Mouse (Mus musculus): ENCODE results near the gene Rnh1. TPM values are rescaled to one million over a fixed set of nuclear protein-coding genes. Genes with fewer than 3 reads are reported as not detected.

Gene Rnh1
- polyA plus RNA-seq, 1 experiment, result 38.8 TPM

GRCm38 (mm10) chr7:141122689-141123516 is 49.8 kb downstream of the Rnh1 start:
- H3K27ac ChIP-seq (ENCODE audit: insufficient read depth, low read length), result peak overlapping the region; percentile 66; the same call in 1 of the 2 replicates
- no peaks in the 10 kb centered on the region for H3K4me1 ChIP-seq (ENCODE audit: control insufficient read depth, insufficient read depth, low read length)
- H3K4me3 ChIP-seq (ENCODE audit: insufficient read depth, low read length), result peak overlapping the region; percentile 66
- peak; percentile 68; the same call in 1 of the 2 replicates for TF ChIP-seq POLR2A (IDR thresholded peaks at IDR 0.05; ENCODE audit: extremely low read depth, insufficient read depth, low read length)
- no peak for TF ChIP-seq CTCF (IDR thresholded peaks at IDR 0.05; ENCODE audit: extremely low read depth, insufficient read depth, low read length)

DNA sequence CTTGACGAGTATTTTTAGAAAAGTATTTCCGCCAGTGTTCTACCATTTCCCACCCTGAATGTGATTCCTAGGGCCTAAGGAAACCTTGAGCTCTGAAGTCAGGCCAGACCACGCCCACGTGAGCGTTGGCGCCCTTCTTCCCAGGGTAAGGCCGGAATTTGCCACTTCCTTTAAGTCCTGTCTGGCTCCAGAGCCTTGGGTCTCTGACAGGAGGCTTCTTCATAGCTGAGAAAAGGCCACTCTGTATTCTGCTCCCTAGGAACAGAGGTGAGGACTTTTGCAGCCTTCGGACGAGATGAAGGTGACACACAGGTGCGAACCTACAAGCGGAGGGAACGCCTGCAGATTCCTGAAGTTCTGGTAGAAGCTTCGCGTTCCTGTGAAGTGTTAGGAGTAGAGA is 50.4 kb downstream of the Rnh1 start, which contains the start of gene Ptdss2:
Gene Ptdss2, plus strand, starts transcription at position 138 of the 400 bp plus-strand sequence.
- TF ChIP-seq POLR2A (IDR thresholded peaks at IDR 0.05; ENCODE audit: extremely low read depth, insufficient read depth, low read length) (no peak), CTCF (IDR thresholded peaks at IDR 0.05; ENCODE audit: extremely low read depth, insufficient read depth, low read length) (no peak)
- H3K4me1 ChIP-seq (ENCODE audit: control insufficient read depth, insufficient read depth, low read length), result no peaks in the 10 kb centered on the region
- H3K27ac ChIP-seq (ENCODE audit: insufficient read depth, low read length), result peak within 1 kb of the TSS; percentile 66; the same call in 1 of the 2 replicates

GRCm38 (mm10) chr7:141121051-141121531 is 51.6 kb downstream of the Rnh1 start:
- H3K4me1 ChIP-seq (ENCODE audit: control insufficient read depth, insufficient read depth, low read length), result no peaks in the 10 kb centered on the region
- H3K4me3 ChIP-seq (ENCODE audit: insufficient read depth, low read length), result no peak overlapping the region
- no peak for TF ChIP-seq POLR2A (IDR thresholded peaks at IDR 0.05; ENCODE audit: extremely low read depth, insufficient read depth, low read length)
- no peak for TF ChIP-seq CTCF (IDR thresholded peaks at IDR 0.05; ENCODE audit: extremely low read depth, insufficient read depth, low read length)
- no peak overlapping the region for H3K27ac ChIP-seq (ENCODE audit: insufficient read depth, low read length)

More for the DNA sequence above, 50.4 kb downstream of the Rnh1 start, which contains the start of gene Ptdss2:
- H3K4me3 ChIP-seq (ENCODE audit: insufficient read depth, low read length), result peak within 1 kb of the TSS; percentile 66

DNA sequence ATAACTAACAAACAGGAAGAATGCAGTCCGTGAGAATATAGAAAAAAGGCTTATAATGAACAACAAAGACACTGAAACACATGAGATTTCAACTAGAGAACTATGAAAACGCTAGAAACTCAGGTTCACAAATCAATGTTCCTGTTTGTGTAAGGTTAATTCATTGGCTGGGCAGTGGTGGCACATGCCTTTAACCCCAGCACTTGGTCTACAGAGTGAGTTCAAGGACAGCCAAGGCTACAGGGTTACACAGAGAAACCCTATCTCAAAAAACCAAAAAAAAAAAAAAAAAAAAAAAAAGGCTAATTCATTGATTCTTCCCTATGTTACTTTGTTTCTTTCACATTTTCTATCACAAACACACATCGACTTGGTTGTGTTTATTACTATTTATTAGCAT is 52.1 kb downstream of the Rnh1 start:
- Histone ChIP-seq H3K27ac (ENCODE audit: insufficient read depth, low read length) (no peak overlapping the region), H3K4me3 (ENCODE audit: insufficient read depth, low read length) (no peak overlapping the region), H3K4me1 (ENCODE audit: control insufficient read depth, insufficient read depth, low read length) (no peaks in the 10 kb centered on the region)
- no peak for TF ChIP-seq POLR2A (IDR thresholded peaks at IDR 0.05; ENCODE audit: extremely low read depth, insufficient read depth, low read length)
- no peak for TF ChIP-seq CTCF (IDR thresholded peaks at IDR 0.05; ENCODE audit: extremely low read depth, insufficient read depth, low read length)

DNA sequence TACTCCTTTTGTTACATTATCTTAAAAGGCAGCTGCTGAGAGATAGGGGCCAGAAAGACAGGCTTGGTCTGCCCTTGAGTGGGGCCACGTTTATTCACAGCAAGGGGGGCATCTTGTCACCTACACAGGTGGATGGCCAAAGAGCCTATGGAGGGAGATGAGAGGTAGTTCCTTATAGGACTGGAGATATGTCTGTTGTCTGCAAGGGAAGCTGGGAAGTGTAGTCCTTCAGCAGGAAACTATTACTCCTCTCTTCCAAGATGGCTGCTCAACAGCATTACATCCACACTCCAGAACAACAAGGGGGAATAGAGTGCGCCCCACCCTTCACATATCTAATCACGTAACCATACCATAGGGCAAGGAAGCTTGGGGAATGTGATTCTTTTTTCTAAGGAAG is 53.2 kb downstream of the Rnh1 start:
- no peaks in the 10 kb centered on the region for H3K4me1 ChIP-seq (ENCODE audit: control insufficient read depth, insufficient read depth, low read length)
- H3K27ac ChIP-seq (ENCODE audit: insufficient read depth, low read length), result no peak overlapping the region
- TF ChIP-seq CTCF (IDR thresholded peaks at IDR 0.05; ENCODE audit: extremely low read depth, insufficient read depth, low read length) (no peak), POLR2A (IDR thresholded peaks at IDR 0.05; ENCODE audit: extremely low read depth, insufficient read depth, low read length) (no peak)
- no peak overlapping the region for H3K4me3 ChIP-seq (ENCODE audit: insufficient read depth, low read length)

GRCm38 (mm10) chr7:141117636-141118035 is 55.0 kb downstream of the Rnh1 start, which contains the start of gene Ano9:
Ano9 (minus strand) TSS chr7:141117806.
- TF ChIP-seq POLR2A (IDR thresholded peaks at IDR 0.05; ENCODE audit: extremely low read depth, insufficient read depth, low read length) (no peak), CTCF (IDR thresholded peaks at IDR 0.05; ENCODE audit: extremely low read depth, insufficient read depth, low read length) (no peak)
- Histone ChIP-seq H3K27ac (ENCODE audit: insufficient read depth, low read length) (no peak within 1 kb of the TSS), H3K4me3 (ENCODE audit: insufficient read depth, low read length) (no peak within 1 kb of the TSS), H3K4me1 (ENCODE audit: control insufficient read depth, insufficient read depth, low read length) (no peaks in the 10 kb centered on the region)

DNA sequence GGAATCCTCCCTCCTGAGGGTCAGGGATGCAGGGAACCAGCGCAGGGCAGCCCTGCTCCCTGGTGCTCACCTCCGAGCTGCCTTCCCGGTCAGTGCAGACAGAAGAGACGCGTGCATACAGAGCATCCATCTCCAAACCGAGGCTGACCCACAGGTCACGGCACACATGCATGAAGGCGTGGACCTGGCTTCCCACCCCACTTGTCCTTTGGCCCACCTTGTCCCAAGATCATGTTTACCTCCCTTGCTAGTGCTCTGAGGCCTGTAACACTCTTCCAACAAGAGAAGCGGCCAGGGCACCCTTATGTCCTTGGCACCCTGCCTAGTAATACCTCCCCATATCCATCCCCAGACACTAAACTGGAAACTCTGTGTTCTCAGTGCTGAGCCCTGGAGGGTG is 56.8 kb downstream of the Rnh1 start:
- no peak for TF ChIP-seq POLR2A (IDR thresholded peaks at IDR 0.05; ENCODE audit: extremely low read depth, insufficient read depth, low read length)
- no peak for TF ChIP-seq CTCF (IDR thresholded peaks at IDR 0.05; ENCODE audit: extremely low read depth, insufficient read depth, low read length)
- H3K4me3 ChIP-seq (ENCODE audit: insufficient read depth, low read length), result no peak overlapping the region
- no peaks in the 10 kb centered on the region for H3K4me1 ChIP-seq (ENCODE audit: control insufficient read depth, insufficient read depth, low read length)
- H3K27ac ChIP-seq (ENCODE audit: insufficient read depth, low read length), result no peak overlapping the region

Other genes starting within 250 kb of the Rnh1 start
- gene Pgghg, start 231.5 kb downstream of the Rnh1 start, polyA plus RNA-seq (2012; rRNA removed), result 8.0 and 8.5 TPM in 2 replicates
- gene Ifitm5, start 222.6 kb downstream of the Rnh1 start, polyA plus RNA-seq (2012; rRNA removed), result 0.15 TPM in 1 of 2 replicates, not detected in the other
- gene Gm45717, start 216.9 kb downstream of the Rnh1 start, polyA plus RNA-seq (2012; rRNA removed), result not detected in 2 replicates
- 47.7 and 48.0 TPM in 2 replicates for gene Ifitm2, start 216.9 kb downstream of the Rnh1 start, polyA plus RNA-seq (2012; rRNA removed)
- gene Ifitm1, start 205.6 kb downstream of the Rnh1 start, polyA plus RNA-seq (2012; rRNA removed), result 22.0 and 28.5 TPM in 2 replicates
- 50.4 and 59.6 TPM in 2 replicates for gene Ifitm3, start 162.1 kb downstream of the Rnh1 start, polyA plus RNA-seq (2012; rRNA removed)
- gene Ifitm6, start 154.9 kb downstream of the Rnh1 start, polyA plus RNA-seq (2012; rRNA removed), result 0.74 and 1.3 TPM in 2 replicates
- not detected in 2 replicates for gene Gm17387, start 143.7 kb downstream of the Rnh1 start, polyA plus RNA-seq (2012; rRNA removed)
- 109 and 125 TPM in 2 replicates for gene B4galnt4, start 111.8 kb downstream of the Rnh1 start, polyA plus RNA-seq (2012; rRNA removed)
- gene Pkp3, start 94.6 kb downstream of the Rnh1 start, polyA plus RNA-seq (2012; rRNA removed), result 0.06 and 0.15 TPM in 2 replicates
- 4.0 and 4.3 TPM in 2 replicates for gene Sigirr, start 72.3 kb downstream of the Rnh1 start, polyA plus RNA-seq (2012; rRNA removed)
- gene Ano9, start 55.1 kb downstream of the Rnh1 start, polyA plus RNA-seq (2012; rRNA removed), result 0.08 TPM in 1 of 2 replicates, not detected in the other
- gene Ptdss2, start 50.5 kb downstream of the Rnh1 start, polyA plus RNA-seq (2012; rRNA removed), result 57.6 and 58.9 TPM in 2 replicates
- gene Hras, start 21.1 kb upstream of the Rnh1 start, polyA plus RNA-seq (2012; rRNA removed), result 256 and 265 TPM in 2 replicates
- 5.4 and 5.8 TPM in 2 replicates for gene Lrrc56, start 21.3 kb upstream of the Rnh1 start, polyA plus RNA-seq (2012; rRNA removed)
- gene Lmntd2, start 41.2 kb upstream of the Rnh1 start, polyA plus RNA-seq (2012; rRNA removed), result 0.17 and 0.27 TPM in 2 replicates
- 1.5 and 2.2 TPM in 2 replicates for gene Rassf7, start 43.0 kb upstream of the Rnh1 start, polyA plus RNA-seq (2012; rRNA removed)
- gene Phrf1, start 55.9 kb upstream of the Rnh1 start, polyA plus RNA-seq (2012; rRNA removed), result 24.3 and 26.0 TPM in 2 replicates
- 6.8 and 7.5 TPM in 2 replicates for gene Irf7, start 93.6 kb upstream of the Rnh1 start, polyA plus RNA-seq (2012; rRNA removed)
- 0.04 TPM in 1 of 2 replicates, not detected in the other for gene Cdhr5, start 103.9 kb upstream of the Rnh1 start, polyA plus RNA-seq (2012; rRNA removed)
- gene Sct, start 106.3 kb upstream of the Rnh1 start, polyA plus RNA-seq (2012; rRNA removed), result 0.27 and 0.38 TPM in 2 replicates
- gene Drd4, start 119.1 kb upstream of the Rnh1 start, polyA plus RNA-seq (2012; rRNA removed), result 0.42 and 0.50 TPM in 2 replicates
- gene Deaf1, start 154.8 kb upstream of the Rnh1 start, polyA plus RNA-seq (2012; rRNA removed), result 31.8 and 35.5 TPM in 2 replicates
- gene Tmem80, start 154.9 kb upstream of the Rnh1 start, polyA plus RNA-seq (2012; rRNA removed), result 56.7 and 59.2 TPM in 2 replicates
- 6.7 and 6.8 TPM in 2 replicates for gene Eps8l2, start 166.0 kb upstream of the Rnh1 start, polyA plus RNA-seq (2012; rRNA removed)
- gene Taldo1, start 219.3 kb upstream of the Rnh1 start, polyA plus RNA-seq (2012; rRNA removed), result 182 and 193 TPM in 2 replicates
- gene Gatd1, start 241.3 kb upstream of the Rnh1 start, polyA plus RNA-seq (2012; rRNA removed), result 57.0 and 58.9 TPM in 2 replicates

Data from cortical plate, adult 2 months (tissue).